Mouse (Mus musculus) ES-E14 (cell line): ENCODE measurements at regions not wholly inside any gene's neighbourhood (a gene's known extent, or its start where the extent isn't known, plus 50 kb on each side); places are given as distances from the start of the nearest gene placed in this dataset.

Source experiments
- MAFK ChIP-seq: IDR thresholded peaks from 2 replicates; pipeline ENCODE4 v1.6.1; 2014; ENCODE audit warnings: mild to moderate bottlenecking, low read depth, low read length, inconsistent platforms; ENCODE audit not compliant: insufficient read depth
- ZNF384 ChIP-seq: IDR thresholded peaks from 2 replicates; pipeline ENCODE4 v1.6.1; 2012; ENCODE audit warnings: low read depth, low read length, inconsistent platforms

DNA sequence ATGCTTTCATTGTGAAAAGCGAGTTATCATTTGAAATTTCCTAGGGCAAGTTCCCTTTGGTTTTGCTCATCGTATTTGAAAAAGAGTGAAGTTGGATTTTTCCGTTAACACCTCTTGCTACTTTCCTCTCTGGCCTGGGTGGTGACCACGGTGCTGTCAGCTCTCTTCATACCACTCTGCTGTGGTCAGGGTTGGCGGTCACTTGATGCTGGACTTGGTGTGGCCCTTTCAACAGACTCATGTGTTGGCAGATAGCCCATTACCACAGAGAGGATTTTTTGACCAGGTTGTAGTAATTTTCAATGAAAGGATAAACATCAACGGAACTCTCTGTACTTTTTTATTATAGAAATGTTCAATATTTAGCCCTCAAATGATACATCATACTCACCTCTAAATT is 354.3 kb upstream of the Pik3r1 start:
- TF ChIP-seq MAFK, result no peak
- no peak for TF ChIP-seq ZNF384
